Mouse (Mus musculus) intestine, embryonic 16.5 days (tissue): ENCODE data around the gene Asb8. TPM values are rescaled to one million over a fixed set of nuclear protein-coding genes. Genes with fewer than 3 reads are reported as not detected.

Experiments
- ATAC-seq: fragments of 200-750 bp; cut with Nextera tagmentation; 2 replicates; pipeline ENCODE4 v1.8.0; 2017; ENCODE audit warnings: moderate TSS enrichment, moderate library complexity
- H3K27ac ChIP-seq: fragments of 300-500 bp; sonication (generic); 2 replicates; pipeline ENCODE4 v1.5.1; 2014; ENCODE audit warnings: mild to moderate bottlenecking, low read length
- H3K27me3 ChIP-seq: fragments of 300-500 bp; sonication (generic); replicated peaks from 2 replicates; pipeline ENCODE4 v1.6.1; 2014; ENCODE audit warnings: low read length, control low read depth, mixed read lengths; ENCODE audit not compliant: control insufficient read depth, insufficient read depth
- H3K36me3 ChIP-seq: fragments of 300-500 bp; sonication (generic); 2 replicates; pipeline ENCODE4 v1.6.1; 2014; ENCODE audit warnings: low read length, control low read depth; ENCODE audit not compliant: control insufficient read depth, insufficient read depth
- H3K4me1 ChIP-seq: fragments of 300-500 bp; sonication (generic); 2 replicates; pipeline ENCODE4 v1.6.1; 2014; ENCODE audit warnings: low read length, control low read depth, mixed read lengths; ENCODE audit not compliant: control insufficient read depth, insufficient read depth
- H3K4me2 ChIP-seq: fragments of 300-500 bp; sonication (generic); 2 replicates; pipeline ENCODE4 v1.6.1; 2014; ENCODE audit warnings: low read depth, low read length, control low read depth
- H3K4me3 ChIP-seq: fragments of 300-500 bp; sonication (generic); 2 replicates; pipeline ENCODE4 v1.5.1; 2014; ENCODE audit warnings: mild to moderate bottlenecking, low read length
- H3K9ac ChIP-seq: fragments of 300-500 bp; sonication (generic); 2 replicates; pipeline ENCODE4 v1.6.1; 2014; ENCODE audit warnings: low read depth, low read length
- H3K9me3 ChIP-seq: fragments of 300-500 bp; sonication (generic); 2 replicates; pipeline ENCODE4 v1.6.1; 2016; ENCODE audit warnings: low read length, control low read depth; ENCODE audit not compliant: control insufficient read depth
- WGBS: fragments of 180-500 bp; shearing (Covaris S2); extraction: QIAGEN DNeasy Blood & Tissue Kit; methylation state at CpG from one replicate; pipeline ENCODE4 v1.1.7; 2014; 5-methylcytosine and 5-hydroxymethylcytosine counted together
- polyA plus RNA-seq: library from polyadenylated mRNA; unstranded; fragments of >200 nt; fragmentation: Nextera tagmentation; extraction: Ambion mirVana; gene quantifications from 2 replicates; pipeline ENCODE4 v1.2.1, GENCODE M21; 2015

The Asb8 gene
- 52.7 and 54.9 TPM in 2 replicates for polyA plus RNA-seq

GRCm38 (mm10) chr15:98165525-98165924 is at the start of gene Asb8:
Gene Asb8 (minus strand): TSS chr15:98165625.
- Histone ChIP-seq H3K36me3 (no peaks in the 10 kb centered on the region), H3K4me1 (peaks cover 9% of the 10 kb centered on the region), H3K9ac (no peak within 1 kb of the TSS), H3K4me3 (no peak within 1 kb of the TSS), H3K9me3 (no peaks in the 10 kb centered on the region), H3K27me3 (peaks cover 49% of the 10 kb centered on the region), H3K4me2 (no peak within 1 kb of the TSS), H3K27ac (no peak within 1 kb of the TSS)
- 81% methylated on average over 5 of the region's 5 CpGs for WGBS
- no peak for ATAC-seq

- WGBS: 63% methylated on average over 5 of the region's 5 CpGs
- no peak overlapping the region for H3K4me2 ChIP-seq
- H3K36me3 ChIP-seq: no peaks in the 10 kb centered on the region
- no peaks in the 10 kb centered on the region for H3K27me3 ChIP-seq
- H3K27ac ChIP-seq: no peak overlapping the region
- ATAC-seq: no peak
- no peak overlapping the region for H3K4me3 ChIP-seq
- no peak overlapping the region for H3K9ac ChIP-seq
- H3K4me1 ChIP-seq: no peaks in the 10 kb centered on the region
- no peaks in the 10 kb centered on the region for H3K9me3 ChIP-seq
Observed at GRCm38 (mm10) chr15:98214130-98214529, 48.7 kb upstream of the Asb8 start.

- 77% methylated on average over 5 of the region's 5 CpGs for WGBS
- Histone ChIP-seq H3K27me3 (no peaks in the 10 kb centered on the region), H3K4me2 (no peak overlapping the region), H3K27ac (no peak overlapping the region), H3K4me3 (no peak overlapping the region), H3K4me1 (no peaks in the 10 kb centered on the region), H3K36me3 (no peaks in the 10 kb centered on the region), H3K9ac (no peak overlapping the region), H3K9me3 (no peaks in the 10 kb centered on the region)
- ATAC-seq: no peak
Observed at GRCm38 (mm10) chr15:98213336-98213870, 48.0 kb upstream of the Asb8 start.

GRCm38 (mm10) chr15:98209676-98210075 is 44.3 kb upstream of the Asb8 start:
- 79% methylated on average over 7 of the region's 7 CpGs for WGBS
- Histone ChIP-seq H3K9ac (no peak overlapping the region), H3K27me3 (no peaks in the 10 kb centered on the region), H3K4me2 (no peak overlapping the region), H3K9me3 (no peaks in the 10 kb centered on the region), H3K4me1 (no peaks in the 10 kb centered on the region), H3K36me3 (no peaks in the 10 kb centered on the region), H3K27ac (no peak overlapping the region), H3K4me3 (no peak overlapping the region)
- no peak for ATAC-seq

- H3K4me2 ChIP-seq: no peak within 1 kb of the TSS
- H3K27me3 ChIP-seq: no peaks in the 10 kb centered on the region
- no peak within 1 kb of the TSS for H3K4me3 ChIP-seq
- no peak for ATAC-seq
- H3K9me3 ChIP-seq: no peaks in the 10 kb centered on the region
- no peak within 1 kb of the TSS for H3K27ac ChIP-seq
- H3K4me1 ChIP-seq: no peaks in the 10 kb centered on the region
- WGBS: 66% methylated on average over 3 of the region's 3 CpGs
- H3K36me3 ChIP-seq: no peaks in the 10 kb centered on the region
- no peak within 1 kb of the TSS for H3K9ac ChIP-seq
Observed at GRCm38 (mm10) chr15:98195442-98195841, 30.0 kb upstream of the Asb8 start, which contains the start of gene Olfr288. Gene Olfr288 (minus strand): TSS chr15:98195542.

- Histone ChIP-seq H3K36me3 (no peaks in the 10 kb centered on the region), H3K4me3 (no peak overlapping the region), H3K27ac (no peak overlapping the region), H3K9me3 (no peaks in the 10 kb centered on the region), H3K4me1 (peaks cover 4% of the 10 kb centered on the region; the same call in 1 of the 2 replicates), H3K4me2 (no peak overlapping the region), H3K9ac (no peak overlapping the region), H3K27me3 (no peaks in the 10 kb centered on the region)
- 56% methylated on average over 4 of the region's 4 CpGs for WGBS
- ATAC-seq: no peak
Observed at GRCm38 (mm10) chr15:98184456-98184855, 19.0 kb upstream of the Asb8 start.

GRCm38 (mm10) chr15:98181856-98182570 is 16.6 kb upstream of the Asb8 start:
- no peak overlapping the region for H3K4me2 ChIP-seq
- H3K9me3 ChIP-seq: no peaks in the 10 kb centered on the region
- H3K27me3 ChIP-seq: no peaks in the 10 kb centered on the region; the same call in 1 of the 2 replicates
- H3K4me1 ChIP-seq: peaks cover 4% of the 10 kb centered on the region; the same call in 1 of the 2 replicates
- no peak overlapping the region for H3K27ac ChIP-seq
- no peak overlapping the region for H3K9ac ChIP-seq
- H3K36me3 ChIP-seq: no peaks in the 10 kb centered on the region
- H3K4me3 ChIP-seq: no peak overlapping the region
- WGBS: 61% methylated on average over 12 of the region's 12 CpGs
- ATAC-seq: peak; percentile 6; the same call in 1 of the 2 replicates

- Histone ChIP-seq H3K36me3 (no peaks in the 10 kb centered on the region), H3K27ac (0 out of 2 replicates have a peak overlapping the region, but pooled peaks have one; percentile 29), H3K9me3 (no peaks in the 10 kb centered on the region), H3K4me1 (peaks cover 4% of the 10 kb centered on the region; the same call in 1 of the 2 replicates), H3K9ac (peak overlapping the region; percentile 34), H3K4me2 (peak overlapping the region; percentile 55), H3K4me3 (peak overlapping the region; percentile 53), H3K27me3 (no peaks in the 10 kb centered on the region; the same call in 1 of the 2 replicates)
- WGBS: under 1% methylated on average over 30 of the region's 30 CpGs
- ATAC-seq: peak; percentile 99
Observed at GRCm38 (mm10) chr15:98181132-98181711, 15.8 kb upstream of the Asb8 start.

- H3K9me3 ChIP-seq: no peaks in the 10 kb centered on the region
- H3K4me2 ChIP-seq: peak overlapping the region; percentile 55
- whole genome bisulfite sequencing: 6% methylated on average over 26 of the region's 26 CpGs
- H3K4me1 ChIP-seq: peaks cover 4% of the 10 kb centered on the region; the same call in 1 of the 2 replicates
- 0 out of 2 replicates have a peak overlapping the region, but pooled peaks have one; percentile 29 for H3K27ac ChIP-seq
- no peaks in the 10 kb centered on the region; the same call in 1 of the 2 replicates for H3K27me3 ChIP-seq
- ATAC-seq: no peak
- no peaks in the 10 kb centered on the region for H3K36me3 ChIP-seq
- H3K4me3 ChIP-seq: peak overlapping the region; percentile 53
- H3K9ac ChIP-seq: peak overlapping the region; percentile 34
Observed at GRCm38 (mm10) chr15:98180567-98181131, 15.2 kb upstream of the Asb8 start.
